Mouse (Mus musculus) lung, adult 2 months (tissue): ENCODE data around the gene Tsku. TPM values are rescaled to one million over a fixed set of nuclear protein-coding genes. Genes with fewer than 3 reads are reported as not detected.
A peak's percentile ranks its signal among the peaks of the same experiment; 100 is the strongest.

ENCODE experiments used
- DNase-seq: peaks from one replicate; pipeline ENCODE4 v3.0.0; 2022
- H3K4me1 ChIP-seq: fragments of 200-500 bp; 2 replicates; pipeline ENCODE4 v1.6.1; 2011; ENCODE audit warnings: low read length; ENCODE audit not compliant: control insufficient read depth, insufficient read depth
- H3K4me3 ChIP-seq: fragments of 200-500 bp; replicated peaks from 2 replicates; pipeline ENCODE3; 2011; ENCODE audit warnings: low read depth, mild to moderate bottlenecking, control low read depth, low read length; ENCODE audit errors: extremely low read depth
- CTCF ChIP-seq: fragments of 200-500 bp; IDR thresholded peaks from 2 replicates; pipeline ENCODE4 v1.5.1; 2011; ENCODE audit warnings: mild to moderate bottlenecking, low read length, control low read depth; ENCODE audit not compliant: insufficient read depth
- POLR2A ChIP-seq: fragments of 200-500 bp; IDR thresholded peaks from 2 replicates; pipeline ENCODE4 v1.6.1; 2011; ENCODE audit warnings: low read depth, mild to moderate bottlenecking, control low read depth, low read length, borderline replicate concordance; ENCODE audit errors: extremely low read depth
- WGBS: fragments of 180-500 bp; shearing (Covaris S2); methylation state at CpG from one replicate; pipeline ENCODE4 v1.1.7; 2018; 5-methylcytosine and 5-hydroxymethylcytosine counted together
- polyA plus RNA-seq: library from polyadenylated mRNA; depleted of rRNA; stranded (reverse); fragments of >200 nt; gene quantifications from 2 replicates; pipeline ENCODE4 v1.2.3, GENCODE M21; 2012; rRNA removed

The Tsku gene
- polyA plus RNA-seq, 1 experiment: 29.3 TPM

GRCm38 (mm10) chr7:98316568-98316967, 44.6 kb downstream of the Tsku start:
- WGBS: 23% methylated on average over 2 of the region's 2 CpGs
- DNase-seq: no peak
- TF ChIP-seq POLR2A: no peak
- H3K4me3 ChIP-seq: no peak overlapping the region
- H3K4me1 ChIP-seq: no peaks in the 10 kb centered on the region

GRCm38 (mm10) chr7:98315087-98315486, 46.0 kb downstream of the Tsku start:
- no peak for DNase-seq
- TF ChIP-seq CTCF (no peak), POLR2A (no peak)
- WGBS: 64% methylated on average over 2 of the region's 2 CpGs
- H3K4me3 ChIP-seq: no peak overlapping the region
- H3K4me1 ChIP-seq: no peaks in the 10 kb centered on the region

- DNase-seq: no peak
- H3K4me3 ChIP-seq: no peak overlapping the region
- peaks cover 7% of the 10 kb centered on the region for H3K4me1 ChIP-seq
- WGBS: 49% methylated on average over 4 of the region's 4 CpGs
- TF ChIP-seq CTCF: no peak
- no peak for TF ChIP-seq POLR2A
These were observed 48.8 kb downstream of the Tsku start for GRCm38 (mm10) chr7:98312185-98312920.

- Histone ChIP-seq H3K4me1 (peaks cover 12% of the 10 kb centered on the region), H3K4me3 (no peak overlapping the region)
- 65% methylated on average over 6 of the region's 6 CpGs for WGBS
- TF ChIP-seq CTCF (no peak), POLR2A (no peak)
- no peak for DNase-seq
These were observed 50.9 kb downstream of the Tsku start for GRCm38 (mm10) chr7:98310266-98310665.

- peak; percentile 99 for TF ChIP-seq POLR2A
- TF ChIP-seq CTCF: no peak
- peak; percentile 95 for DNase-seq
- WGBS: under 1% methylated on average over 53 of the region's 53 CpGs
- Histone ChIP-seq H3K4me3 (peak overlapping the region; percentile 96), H3K4me1 (peaks cover 12% of the 10 kb centered on the region)
These were observed 51.7 kb downstream of the Tsku start for GRCm38 (mm10) chr7:98309219-98310030.

GRCm38 (mm10) chr7:98308607-98309218, 52.4 kb downstream of the Tsku start:
- no peak for DNase-seq

GRCm38 (mm10) chr7:98307921-98308606, 53.1 kb downstream of the Tsku start:
- peaks cover 12% of the 10 kb centered on the region for H3K4me1 ChIP-seq
- DNase-seq: no peak
- 20% methylated on average over 9 of the region's 9 CpGs for WGBS
- TF ChIP-seq POLR2A (no peak), CTCF (no peak)
- peak overlapping the region; percentile 96 for H3K4me3 ChIP-seq

More at GRCm38 (mm10) chr7:98308607-98309218, 52.4 kb downstream of the Tsku start:
- Histone ChIP-seq H3K4me1 (peaks cover 12% of the 10 kb centered on the region), H3K4me3 (peak overlapping the region; percentile 96)
- TF ChIP-seq POLR2A (no peak), CTCF (no peak)
- 1% methylated on average over 33 of the region's 33 CpGs for WGBS

GRCm38 (mm10) chr7:98307411-98307810, 53.7 kb downstream of the Tsku start:
- no peak for DNase-seq
- Histone ChIP-seq H3K4me1 (peaks cover 12% of the 10 kb centered on the region), H3K4me3 (no peak overlapping the region)
- TF ChIP-seq POLR2A (no peak), CTCF (no peak)
- 82% methylated on average over 2 of the region's 2 CpGs for WGBS

Other genes with a start within 250 kb of the Tsku start
- gene Myo7a, start 241.8 kb downstream of the Tsku start, polyA plus RNA-seq: 26.4 and 30.8 TPM in 2 replicates
- 0.26 and 0.32 TPM in 2 replicates for gene Omp, start 215.8 kb downstream of the Tsku start, polyA plus RNA-seq
- 19.0 and 22.2 TPM in 2 replicates for gene Capn5, start 183.1 kb downstream of the Tsku start, polyA plus RNA-seq
- 1.5 and 2.1 TPM in 2 replicates for gene B3gnt6, start 161.8 kb downstream of the Tsku start, polyA plus RNA-seq
- gene Acer3, start 40.1 kb downstream of the Tsku start, polyA plus RNA-seq: 22.0 and 22.6 TPM in 2 replicates
- gene Gucy2d, start 79.1 kb upstream of the Tsku start, polyA plus RNA-seq: 0.04 TPM in 1 of 2 replicates, not detected in the other
- 38.4 and 49.3 TPM in 2 replicates for gene Lrrc32, start 128.0 kb upstream of the Tsku start, polyA plus RNA-seq